Mouse (Mus musculus): ENCODE measurements around the gene Eng. TPM values are rescaled to one million over a fixed set of nuclear protein-coding genes. Genes with fewer than 3 reads are reported as not detected.

Eng gene
- polyA plus RNA-seq, 1 experiment = 1.1 TPM

- no peak overlapping the region for H3ac ChIP-seq (ENCODE audit: control insufficient read depth, insufficient read length, low read depth)
- no peak overlapping the region for H3K4me3 ChIP-seq (ENCODE audit: insufficient read depth, poor library complexity, severe bottlenecking)
- H3K79me2 ChIP-seq (ENCODE audit: control insufficient read depth, insufficient read depth) = no peaks in the 10 kb centered on the region
- TF ChIP-seq FOSL1 (IDR thresholded peaks at IDR 0.05; ENCODE audit: insufficient read depth, low read length, poor library complexity, severe bottlenecking) (no peak), MAX (IDR thresholded peaks at IDR 0.05) (no peak), CEBPB (IDR thresholded peaks at IDR 0.05; ENCODE audit: low read depth) (no peak), MYOD1 (IDR thresholded peaks at IDR 0.05; ENCODE audit: control insufficient read depth, insufficient read length, low read depth) (no peak), CTCF (IDR thresholded peaks at IDR 0.05; ENCODE audit: control insufficient read depth, insufficient read depth, insufficient read length) (no peak), MYOG (IDR thresholded peaks at IDR 0.05; ENCODE audit: control insufficient read depth, extremely low read depth, insufficient read length) (no peak), USF1 (IDR thresholded peaks at IDR 0.05; ENCODE audit: low read depth) (no peak)
- no peaks in the 10 kb centered on the region for H3K27me3 ChIP-seq (ENCODE audit: control insufficient read depth, insufficient read depth, insufficient read length)
- H3K36me3 ChIP-seq (ENCODE audit: control insufficient read depth, insufficient read depth) = no peaks in the 10 kb centered on the region
- H3K79me3 ChIP-seq (ENCODE audit: low read depth) = no peaks in the 10 kb centered on the region
These were observed 23.5 kb downstream of the Eng start for GRCm38 (mm10) chr2:32669876-32670275.

DNA sequence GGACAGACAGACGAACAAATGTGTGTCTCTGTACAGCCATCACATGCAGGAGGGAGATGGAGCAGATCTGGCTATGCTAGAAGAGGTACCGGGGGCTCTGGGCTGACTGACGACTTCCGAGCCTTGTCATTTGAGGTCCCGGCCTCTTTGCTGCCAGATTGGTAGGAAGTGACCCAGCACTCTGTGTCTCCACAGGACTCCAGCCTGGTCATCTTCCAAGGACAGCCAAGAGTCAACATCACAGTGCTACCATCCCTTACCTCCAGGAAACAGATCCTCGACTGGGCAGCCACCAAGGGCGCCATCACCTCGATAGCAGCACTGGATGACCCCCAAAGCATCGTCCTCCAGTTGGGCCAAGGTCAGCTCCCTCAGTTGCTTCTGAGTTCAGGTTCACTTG, 24.8 kb downstream of the Eng start:
- Histone ChIP-seq H3K79me2 (ENCODE audit: control insufficient read depth, insufficient read depth) (no peaks in the 10 kb centered on the region), H3K36me3 (ENCODE audit: control insufficient read depth, insufficient read depth) (no peaks in the 10 kb centered on the region), H3K79me3 (ENCODE audit: low read depth) (no peaks in the 10 kb centered on the region), H3K4me3 (ENCODE audit: insufficient read depth, poor library complexity, severe bottlenecking) (no peak overlapping the region), H3ac (ENCODE audit: control insufficient read depth, insufficient read length, low read depth) (no peak overlapping the region), H3K27me3 (ENCODE audit: control insufficient read depth, insufficient read depth, insufficient read length) (no peaks in the 10 kb centered on the region)
- TF ChIP-seq MYOD1 (IDR thresholded peaks at IDR 0.05; ENCODE audit: control insufficient read depth, insufficient read length, low read depth) = no peak
- TF ChIP-seq CTCF (IDR thresholded peaks at IDR 0.05; ENCODE audit: control insufficient read depth, insufficient read depth, insufficient read length) = no peak
- no peak for TF ChIP-seq USF1 (IDR thresholded peaks at IDR 0.05; ENCODE audit: low read depth)
- no peak for TF ChIP-seq MAX (IDR thresholded peaks at IDR 0.05)
- TF ChIP-seq CEBPB (IDR thresholded peaks at IDR 0.05; ENCODE audit: low read depth) = no peak
- no peak for TF ChIP-seq MYOG (IDR thresholded peaks at IDR 0.05; ENCODE audit: control insufficient read depth, extremely low read depth, insufficient read length)
- no peak for TF ChIP-seq FOSL1 (IDR thresholded peaks at IDR 0.05; ENCODE audit: insufficient read depth, low read length, poor library complexity, severe bottlenecking)

GRCm38 (mm10) chr2:32671907-32672595, 25.7 kb downstream of the Eng start:
- Histone ChIP-seq H3K36me3 (ENCODE audit: control insufficient read depth, insufficient read depth) (no peaks in the 10 kb centered on the region), H3K4me3 (ENCODE audit: insufficient read depth, poor library complexity, severe bottlenecking) (no peak overlapping the region), H3K27me3 (ENCODE audit: control insufficient read depth, insufficient read depth, insufficient read length) (no peaks in the 10 kb centered on the region), H3ac (ENCODE audit: control insufficient read depth, insufficient read length, low read depth) (no peak overlapping the region), H3K79me3 (ENCODE audit: low read depth) (no peaks in the 10 kb centered on the region), H3K79me2 (ENCODE audit: control insufficient read depth, insufficient read depth) (no peaks in the 10 kb centered on the region)
- TF ChIP-seq CTCF (IDR thresholded peaks at IDR 0.05; ENCODE audit: control insufficient read depth, insufficient read depth, insufficient read length) (no peak), CEBPB (IDR thresholded peaks at IDR 0.05; ENCODE audit: low read depth) (no peak), MAX (IDR thresholded peaks at IDR 0.05) (peak; percentile 40), USF1 (IDR thresholded peaks at IDR 0.05; ENCODE audit: low read depth) (no peak), MYOG (IDR thresholded peaks at IDR 0.05; ENCODE audit: control insufficient read depth, extremely low read depth, insufficient read length) (no peak), FOSL1 (IDR thresholded peaks at IDR 0.05; ENCODE audit: insufficient read depth, low read length, poor library complexity, severe bottlenecking) (peak; percentile 50)

DNA sequence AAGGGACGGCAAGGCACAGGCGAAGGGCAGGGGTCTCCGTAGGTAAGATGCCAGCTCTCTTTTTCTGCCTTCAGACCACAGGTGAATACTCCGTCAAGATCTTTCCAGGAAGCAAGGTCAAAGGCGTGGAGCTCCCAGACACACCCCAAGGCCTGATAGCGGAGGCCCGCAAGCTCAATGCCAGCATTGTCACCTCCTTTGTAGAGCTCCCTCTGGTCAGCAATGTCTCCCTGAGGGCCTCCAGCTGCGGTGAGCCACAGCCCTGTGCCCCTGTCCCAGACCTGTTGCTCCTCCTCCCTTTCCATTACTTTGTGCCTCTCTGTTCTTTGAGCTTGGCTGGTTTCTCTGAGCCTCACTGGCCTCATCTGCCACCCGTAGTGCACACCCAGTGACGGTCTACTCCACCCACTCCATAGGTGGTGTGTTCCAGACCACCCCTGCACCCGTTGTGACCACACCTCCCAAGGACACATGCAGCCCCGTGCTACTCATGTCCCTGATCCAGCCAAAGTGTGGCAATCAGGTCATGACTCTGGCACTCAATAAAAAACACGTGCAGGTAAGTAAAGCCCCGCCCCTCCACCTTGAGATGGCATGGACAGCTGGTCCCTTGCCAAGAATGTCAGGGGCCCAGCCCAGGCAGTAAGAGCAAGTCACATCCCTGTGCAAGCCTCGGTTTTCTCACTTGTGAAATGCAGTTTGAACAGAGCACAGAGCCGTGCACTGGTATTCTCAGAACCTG, 27.0 kb downstream of the Eng start:
- TF ChIP-seq MAX (IDR thresholded peaks at IDR 0.05) (no peak), CEBPB (IDR thresholded peaks at IDR 0.05; ENCODE audit: low read depth) (no peak), MYOG (IDR thresholded peaks at IDR 0.05; ENCODE audit: control insufficient read depth, extremely low read depth, insufficient read length) (no peak), USF1 (IDR thresholded peaks at IDR 0.05; ENCODE audit: low read depth) (no peak), MYOD1 (IDR thresholded peaks at IDR 0.05; ENCODE audit: control insufficient read depth, insufficient read length, low read depth) (no peak), FOSL1 (IDR thresholded peaks at IDR 0.05; ENCODE audit: insufficient read depth, low read length, poor library complexity, severe bottlenecking) (no peak)
- no peaks in the 10 kb centered on the region for H3K27me3 ChIP-seq (ENCODE audit: control insufficient read depth, insufficient read depth, insufficient read length)
- no peak overlapping the region for H3K4me3 ChIP-seq (ENCODE audit: insufficient read depth, poor library complexity, severe bottlenecking)
- no peaks in the 10 kb centered on the region for H3K79me2 ChIP-seq (ENCODE audit: control insufficient read depth, insufficient read depth)
- H3K79me3 ChIP-seq (ENCODE audit: low read depth) = no peaks in the 10 kb centered on the region
- H3K36me3 ChIP-seq (ENCODE audit: control insufficient read depth, insufficient read depth) = no peaks in the 10 kb centered on the region
- H3ac ChIP-seq (ENCODE audit: control insufficient read depth, insufficient read length, low read depth) = no peak overlapping the region

- Histone ChIP-seq H3K36me3 (ENCODE audit: control insufficient read depth, insufficient read depth) (peaks cover 5% of the 10 kb centered on the region), H3K79me2 (ENCODE audit: control insufficient read depth, insufficient read depth) (no peaks in the 10 kb centered on the region)
- no peak for TF ChIP-seq CTCF (IDR thresholded peaks at IDR 0.05; ENCODE audit: control insufficient read depth, insufficient read depth, insufficient read length)
- TF ChIP-seq MYOD1 (IDR thresholded peaks at IDR 0.05; ENCODE audit: control insufficient read depth, insufficient read length, low read depth) = no peak
- no peak for TF ChIP-seq MAX (IDR thresholded peaks at IDR 0.05)
- TF ChIP-seq USF1 (IDR thresholded peaks at IDR 0.05; ENCODE audit: low read depth) = no peak
- no peak for TF ChIP-seq CEBPB (IDR thresholded peaks at IDR 0.05; ENCODE audit: low read depth)
- no peak for TF ChIP-seq FOSL1 (IDR thresholded peaks at IDR 0.05; ENCODE audit: insufficient read depth, low read length, poor library complexity, severe bottlenecking)
- no peak for TF ChIP-seq MYOG (IDR thresholded peaks at IDR 0.05; ENCODE audit: control insufficient read depth, extremely low read depth, insufficient read length)
These were observed 30.4 kb downstream of the Eng start for GRCm38 (mm10) chr2:32676821-32677220.

More at GRCm38 (mm10) chr2:32676821-32677220, 30.4 kb downstream of the Eng start:
- Histone ChIP-seq H3K79me3 (ENCODE audit: low read depth) (no peaks in the 10 kb centered on the region), H3K27me3 (ENCODE audit: control insufficient read depth, insufficient read depth, insufficient read length) (no peaks in the 10 kb centered on the region), H3ac (ENCODE audit: control insufficient read depth, insufficient read length, low read depth) (no peak overlapping the region), H3K4me3 (ENCODE audit: insufficient read depth, poor library complexity, severe bottlenecking) (no peak overlapping the region)

Data from C2C12 (cell line).